Mouse (Mus musculus): ENCODE measurements around the gene Dlec1. TPM values are rescaled to one million over a fixed set of nuclear protein-coding genes. Genes with fewer than 3 reads are reported as not detected.

Gene Dlec1
- total and polyA plus RNA-seq, 3 experiments = not detected

GRCm38 (mm10) chr9:119107566-119107965 lies 5.3 kb downstream of the Dlec1 start:
- DNase-seq (ENCODE audit: low spot score) = no peak

DNA sequence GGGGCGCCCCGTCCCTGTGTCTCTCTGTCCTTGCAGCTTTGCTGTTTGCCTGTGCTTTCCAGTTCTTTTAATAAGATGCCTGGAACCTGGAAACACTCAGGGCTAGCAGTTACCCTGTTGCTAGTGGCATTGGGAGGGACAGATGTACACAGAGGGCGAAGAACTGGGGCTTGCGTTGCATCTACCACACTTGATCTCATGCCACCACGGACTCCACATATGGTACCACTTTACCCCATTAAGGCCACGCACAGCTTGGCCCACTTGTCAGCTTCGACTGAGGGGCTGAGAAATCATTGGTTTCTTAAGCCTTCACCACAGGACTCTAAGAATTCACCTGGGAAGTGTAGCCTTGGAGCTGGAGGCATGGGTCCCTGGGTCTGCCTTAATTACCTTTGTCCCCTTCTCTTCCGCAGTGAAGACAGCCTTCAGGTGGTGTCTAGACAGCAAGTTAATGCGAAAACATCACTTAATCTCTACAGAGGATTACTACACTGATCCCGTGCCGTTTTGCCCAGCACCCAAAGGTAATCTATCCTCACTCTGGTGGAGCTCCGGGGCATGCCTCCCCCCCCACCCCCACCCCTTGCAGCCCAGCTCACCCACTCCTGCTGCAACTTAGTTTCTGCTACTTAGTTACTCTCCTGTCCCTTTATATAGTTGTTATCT lies 7.5 kb downstream of the Dlec1 start:
- no peak for TF ChIP-seq CTCF (IDR thresholded peaks at IDR 0.05; ENCODE audit: low read depth, low read length)
- TF ChIP-seq POLR2AphosphoS5 (IDR thresholded peaks at IDR 0.05; ENCODE audit: insufficient replicate concordance, low read depth, low read length) = no peak
- no peak for TF ChIP-seq TAL1 (conservative IDR thresholded peaks at IDR 0.05; ENCODE audit: low read depth, low read length)
- TF ChIP-seq GATA2 (IDR thresholded peaks at IDR 0.05; ENCODE audit: borderline replicate concordance, low read depth, low read length) = no peak
- TF ChIP-seq GATA1 (IDR thresholded peaks at IDR 0.05; ENCODE audit: borderline replicate concordance, low read length) = no peak
- Histone ChIP-seq H3K27me3 (ENCODE audit: insufficient read depth, low read length) (no peaks in the 10 kb centered on the region), H3K4me3 (ENCODE audit: low read depth, low read length) (no peak overlapping the region), H3K9me3 (replicated peaks) (peaks cover 70% of the 10 kb centered on the region), H3K4me1 (ENCODE audit: insufficient read depth, low read depth, low read length) (no peaks in the 10 kb centered on the region), H3K36me3 (replicated peaks) (no peaks in the 10 kb centered on the region)
- no peak for DNase-seq (ENCODE audit: low spot score)
- no peak for ATAC-seq (ENCODE audit: extremely low read depth, insufficient number of reproducible peaks, low FRiP score, poor library complexity, severe bottlenecking)

More at GRCm38 (mm10) chr9:119107566-119107965, 5.3 kb downstream of the Dlec1 start:
- ATAC-seq (ENCODE audit: extremely low read depth, insufficient number of reproducible peaks, low FRiP score, poor library complexity, severe bottlenecking) = no peak
- Histone ChIP-seq H3K4me3 (ENCODE audit: low read depth, low read length) (no peak overlapping the region), H3K27me3 (ENCODE audit: insufficient read depth, low read length) (no peaks in the 10 kb centered on the region; the same call in 1 of the 2 replicates), H3K4me1 (ENCODE audit: insufficient read depth, low read depth, low read length) (no peaks in the 10 kb centered on the region), H3K9me3 (replicated peaks) (peaks cover 79% of the 10 kb centered on the region), H3K36me3 (replicated peaks) (no peaks in the 10 kb centered on the region)
- no peak for TF ChIP-seq GATA2 (IDR thresholded peaks at IDR 0.05; ENCODE audit: borderline replicate concordance, low read depth, low read length)
- TF ChIP-seq CTCF (IDR thresholded peaks at IDR 0.05; ENCODE audit: low read depth, low read length) = no peak

GRCm38 (mm10) chr9:119110640-119111039 lies 8.4 kb downstream of the Dlec1 start:
- Histone ChIP-seq H3K4me1 (ENCODE audit: insufficient read depth, low read depth, low read length) (no peaks in the 10 kb centered on the region), H3K9me3 (replicated peaks) (peaks cover 68% of the 10 kb centered on the region), H3K27me3 (ENCODE audit: insufficient read depth, low read length) (no peaks in the 10 kb centered on the region), H3K36me3 (replicated peaks) (no peaks in the 10 kb centered on the region), H3K4me3 (ENCODE audit: low read depth, low read length) (no peak overlapping the region)
- DNase-seq (ENCODE audit: low spot score) (no peak), ATAC-seq (ENCODE audit: extremely low read depth, insufficient number of reproducible peaks, low FRiP score, poor library complexity, severe bottlenecking) (no peak)
- TF ChIP-seq GATA2 (IDR thresholded peaks at IDR 0.05; ENCODE audit: borderline replicate concordance, low read depth, low read length) = no peak
- TF ChIP-seq TAL1 (conservative IDR thresholded peaks at IDR 0.05; ENCODE audit: low read depth, low read length) = no peak
- TF ChIP-seq POLR2AphosphoS5 (IDR thresholded peaks at IDR 0.05; ENCODE audit: insufficient replicate concordance, low read depth, low read length) = no peak
- no peak for TF ChIP-seq CTCF (IDR thresholded peaks at IDR 0.05; ENCODE audit: low read depth, low read length)
- no peak for TF ChIP-seq GATA1 (IDR thresholded peaks at IDR 0.05; ENCODE audit: borderline replicate concordance, low read length)

GRCm38 (mm10) chr9:119114911-119115310 lies 12.6 kb downstream of the Dlec1 start:
- DNase-seq (ENCODE audit: low spot score) = no peak
- Histone ChIP-seq H3K36me3 (replicated peaks) (no peaks in the 10 kb centered on the region), H3K4me1 (ENCODE audit: insufficient read depth, low read depth, low read length) (no peaks in the 10 kb centered on the region), H3K27me3 (ENCODE audit: insufficient read depth, low read length) (no peaks in the 10 kb centered on the region), H3K4me3 (ENCODE audit: low read depth, low read length) (no peak overlapping the region), H3K9me3 (replicated peaks) (peaks cover 80% of the 10 kb centered on the region)
- ATAC-seq (ENCODE audit: extremely low read depth, insufficient number of reproducible peaks, low FRiP score, poor library complexity, severe bottlenecking) = no peak
- TF ChIP-seq GATA1 (IDR thresholded peaks at IDR 0.05; ENCODE audit: borderline replicate concordance, low read length) = no peak
- no peak for TF ChIP-seq TAL1 (conservative IDR thresholded peaks at IDR 0.05; ENCODE audit: low read depth, low read length)
- no peak for TF ChIP-seq GATA2 (IDR thresholded peaks at IDR 0.05; ENCODE audit: borderline replicate concordance, low read depth, low read length)
- TF ChIP-seq CTCF (IDR thresholded peaks at IDR 0.05; ENCODE audit: low read depth, low read length) = no peak
- no peak for TF ChIP-seq POLR2AphosphoS5 (IDR thresholded peaks at IDR 0.05; ENCODE audit: insufficient replicate concordance, low read depth, low read length)

DNA sequence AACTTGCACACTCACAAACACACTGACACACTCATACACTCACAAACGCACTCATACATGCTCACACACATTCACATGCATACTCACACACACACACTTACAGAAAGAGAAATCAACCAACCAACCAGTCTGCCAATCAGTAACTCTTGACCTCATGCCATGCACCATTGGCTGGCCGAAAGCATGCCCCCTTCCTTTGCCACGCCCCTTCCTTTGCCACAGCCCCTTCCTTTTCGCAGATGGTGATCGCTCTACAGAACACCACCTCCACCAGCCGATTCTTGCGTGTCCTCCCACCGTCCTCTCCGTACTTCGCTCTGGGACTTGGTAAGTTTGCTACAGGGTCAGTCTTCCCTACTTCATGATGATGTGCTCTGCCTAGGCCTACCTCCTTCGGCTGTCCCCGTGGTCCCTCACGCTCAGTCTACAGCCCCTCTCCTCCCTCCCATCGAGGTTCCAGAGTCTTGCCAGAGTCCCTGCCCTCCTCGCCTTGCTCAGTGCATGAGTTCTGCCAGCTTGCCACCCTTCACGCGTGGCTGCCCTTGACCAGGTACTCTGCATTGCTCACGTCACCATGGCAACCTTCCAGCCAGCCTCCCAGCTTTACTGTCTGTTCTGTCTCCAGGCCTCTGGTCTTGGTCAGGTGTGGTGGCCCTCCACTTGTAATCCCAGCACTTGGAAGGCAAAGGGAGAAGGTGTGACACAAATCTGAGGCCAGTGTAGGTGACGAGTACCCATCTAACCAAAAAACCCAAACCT lies 17.3 kb downstream of the Dlec1 start:
- Histone ChIP-seq H3K36me3 (replicated peaks) (no peaks in the 10 kb centered on the region), H3K4me1 (ENCODE audit: insufficient read depth, low read depth, low read length) (no peaks in the 10 kb centered on the region), H3K4me3 (ENCODE audit: low read depth, low read length) (peak overlapping the region; percentile 6; the same call in 1 of the 2 replicates), H3K27me3 (ENCODE audit: insufficient read depth, low read length) (peaks cover 2% of the 10 kb centered on the region; the same call in 1 of the 2 replicates), H3K9me3 (replicated peaks) (peaks cover 93% of the 10 kb centered on the region)
- TF ChIP-seq TAL1 (conservative IDR thresholded peaks at IDR 0.05; ENCODE audit: low read depth, low read length) (no peak), GATA1 (IDR thresholded peaks at IDR 0.05; ENCODE audit: borderline replicate concordance, low read length) (no peak), POLR2AphosphoS5 (IDR thresholded peaks at IDR 0.05; ENCODE audit: insufficient replicate concordance, low read depth, low read length) (no peak), CTCF (IDR thresholded peaks at IDR 0.05; ENCODE audit: low read depth, low read length) (no peak), GATA2 (IDR thresholded peaks at IDR 0.05; ENCODE audit: borderline replicate concordance, low read depth, low read length) (no peak)
- DNase-seq (ENCODE audit: low spot score) (no peak), ATAC-seq (ENCODE audit: extremely low read depth, insufficient number of reproducible peaks, low FRiP score, poor library complexity, severe bottlenecking) (no peak)

DNA sequence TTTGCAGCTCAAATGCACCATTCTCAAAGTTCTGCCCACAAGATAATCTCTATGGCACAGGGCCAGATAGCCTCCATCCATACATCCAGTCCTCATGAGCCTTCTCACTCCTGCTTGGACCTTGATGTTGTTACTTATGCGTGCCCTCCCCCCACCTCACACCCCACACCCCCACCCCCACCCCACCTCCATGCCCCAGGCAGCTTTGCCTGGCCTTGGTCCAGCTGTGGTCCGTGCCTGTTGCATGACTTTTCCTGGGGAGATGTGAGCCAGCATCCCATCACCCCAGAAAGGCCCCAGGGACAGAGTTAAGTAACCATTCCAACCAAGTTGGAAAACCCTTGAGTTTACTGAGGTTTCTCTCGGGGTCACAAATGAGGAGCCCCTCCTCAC lies 17.9 kb downstream of the Dlec1 start:
- H3K4me1 ChIP-seq (ENCODE audit: insufficient read depth, low read depth, low read length) = no peaks in the 10 kb centered on the region
- H3K9me3 ChIP-seq (replicated peaks) = peaks cover 92% of the 10 kb centered on the region
- no peaks in the 10 kb centered on the region for H3K36me3 ChIP-seq (replicated peaks)
- no peak for TF ChIP-seq GATA2 (IDR thresholded peaks at IDR 0.05; ENCODE audit: borderline replicate concordance, low read depth, low read length)
- no peak for TF ChIP-seq TAL1 (conservative IDR thresholded peaks at IDR 0.05; ENCODE audit: low read depth, low read length)
- no peak for TF ChIP-seq GATA1 (IDR thresholded peaks at IDR 0.05; ENCODE audit: borderline replicate concordance, low read length)
- TF ChIP-seq POLR2AphosphoS5 (IDR thresholded peaks at IDR 0.05; ENCODE audit: insufficient replicate concordance, low read depth, low read length) = no peak
- TF ChIP-seq CTCF (IDR thresholded peaks at IDR 0.05; ENCODE audit: low read depth, low read length) = no peak
- DNase-seq (ENCODE audit: low spot score) = no peak
- no peak for ATAC-seq (ENCODE audit: extremely low read depth, insufficient number of reproducible peaks, low FRiP score, poor library complexity, severe bottlenecking)
- H3K4me3 ChIP-seq (ENCODE audit: low read depth, low read length) = no peak overlapping the region
- peaks cover 2% of the 10 kb centered on the region; the same call in 1 of the 2 replicates for H3K27me3 ChIP-seq (ENCODE audit: insufficient read depth, low read length)

All from G1E (cell line).